Mouse (Mus musculus) cerebellum, adult 11 months (tissue): ENCODE data around the gene Fiz1.
"Not testable (repeated sequence)": the region's sequence is repeated elsewhere in the genome, so short reads cannot be mapped to it uniquely, and the experiment has no call there.

Experiments
- DNase-seq: peaks from one replicate; pipeline ENCODE4 v3.0.0; 2022

Fiz1 gene

GRCm38 (mm10) chr7:5037026-5037425, 22.5 kb upstream of the Fiz1 start:
- DNase-seq: no peak

DNA sequence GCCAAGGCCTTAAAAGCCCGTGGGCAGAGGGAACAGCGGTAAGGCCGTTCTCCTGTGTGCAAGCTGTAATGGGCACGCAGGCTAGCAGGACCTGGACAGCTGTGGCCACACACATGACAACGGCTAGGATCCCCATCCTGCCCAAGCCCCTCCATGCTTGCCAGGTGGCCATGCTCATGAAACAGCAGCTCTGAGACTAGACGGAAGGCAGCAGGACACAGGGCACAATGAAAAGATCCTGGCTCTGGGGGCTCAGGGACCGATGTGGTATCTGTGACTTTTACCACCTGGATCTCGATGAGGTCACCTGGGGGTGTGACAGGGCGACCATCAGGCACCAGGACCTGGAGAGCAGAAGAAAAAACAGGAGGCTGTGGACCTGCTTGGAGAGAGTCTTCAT, 21.6 kb upstream of the Fiz1 start:
- DNase-seq: no peak

DNA sequence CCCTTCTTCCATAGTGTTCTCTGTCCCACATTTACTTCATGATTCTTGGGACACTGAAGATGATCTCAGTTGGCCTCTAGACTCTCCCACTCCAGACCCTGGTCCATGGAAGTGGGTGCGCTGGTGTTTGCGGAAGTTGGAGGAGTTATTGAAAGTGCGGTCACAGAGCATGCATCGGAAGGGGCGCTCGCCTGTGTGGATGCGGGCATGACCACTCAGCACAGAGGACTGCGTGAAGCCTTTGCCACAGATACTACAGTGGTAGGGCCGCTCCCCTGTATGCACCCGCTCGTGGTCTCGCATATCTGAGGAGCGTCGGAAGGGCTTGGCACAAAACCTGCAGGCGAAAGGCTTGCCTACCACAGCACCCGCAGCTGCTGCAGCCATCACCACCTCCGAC, 21.1 kb upstream of the Fiz1 start:
- DNase-seq: no peak

- DNase-seq: no peak
These were observed 19.3 kb upstream of the Fiz1 start, which contains the start of gene 4632433K11Rik for GRCm38 (mm10) chr7:5033818-5034217. TSS of gene 4632433K11Rik (plus strand) at chr7:5034118.

DNA sequence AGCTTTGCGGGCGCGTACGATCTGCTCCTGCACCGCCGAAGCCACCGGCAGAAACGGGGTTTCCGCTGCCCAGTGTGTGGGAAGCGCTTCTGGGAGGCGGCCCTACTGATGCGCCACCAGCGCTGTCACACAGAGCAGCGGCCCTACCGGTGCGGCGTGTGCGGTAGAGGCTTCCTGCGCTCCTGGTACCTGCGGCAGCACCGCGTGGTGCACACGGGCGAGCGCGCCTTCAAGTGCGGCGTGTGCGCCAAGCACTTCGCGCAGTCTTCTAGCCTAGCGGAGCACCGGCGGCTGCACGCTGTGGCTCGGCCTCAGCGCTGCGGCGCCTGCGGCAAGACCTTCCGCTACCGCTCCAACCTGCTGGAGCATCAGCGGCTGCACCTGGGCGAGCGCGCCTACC, 17.0 kb upstream of the Fiz1 start:
- no peak for DNase-seq

GRCm38 (mm10) chr7:5030554-5031275, 16.2 kb upstream of the Fiz1 start:
- DNase-seq: no peak

GRCm38 (mm10) chr7:5029946-5030345, 15.4 kb upstream of the Fiz1 start:
- DNase-seq: no peak

DNA sequence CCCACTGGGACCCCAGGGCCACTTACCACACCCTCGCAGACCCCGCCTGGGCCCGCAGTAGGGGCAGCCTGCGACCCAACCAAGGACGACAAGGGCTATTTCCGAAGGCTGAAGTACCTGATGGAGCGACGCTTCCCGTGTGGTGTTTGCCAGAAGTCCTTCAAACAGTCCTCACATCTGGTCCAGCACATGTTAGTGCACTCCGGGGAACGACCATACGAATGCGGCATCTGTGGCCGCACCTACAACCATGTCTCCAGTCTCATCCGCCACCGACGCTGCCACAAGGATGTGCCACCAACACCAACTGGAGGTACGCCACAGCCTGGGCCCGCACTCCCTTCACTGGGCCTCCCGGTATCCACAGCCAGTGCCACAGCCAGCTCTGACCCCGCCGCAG, 15.0 kb upstream of the Fiz1 start:
- no peak for DNase-seq

DNA sequence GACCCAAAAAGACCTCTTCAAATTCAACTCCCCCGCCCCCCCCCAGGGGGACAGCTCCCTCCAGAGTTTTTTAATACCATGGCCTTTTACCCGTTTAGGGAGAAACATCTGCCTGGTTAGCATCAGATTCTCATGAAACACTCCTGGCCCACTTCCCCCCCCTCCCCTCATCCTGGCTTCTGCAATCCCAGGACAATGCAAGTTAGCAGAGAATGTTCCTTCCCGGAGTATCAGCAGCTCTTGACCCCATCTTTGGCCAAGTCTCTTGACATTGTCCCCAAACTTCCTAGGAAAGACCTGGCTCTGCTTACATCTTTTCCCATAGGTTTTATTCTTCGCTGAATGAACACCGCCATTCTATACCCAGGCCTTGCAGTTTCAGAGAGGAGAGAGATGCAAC, 6.7 kb upstream of the Fiz1 start:
- no peak for DNase-seq

DNA sequence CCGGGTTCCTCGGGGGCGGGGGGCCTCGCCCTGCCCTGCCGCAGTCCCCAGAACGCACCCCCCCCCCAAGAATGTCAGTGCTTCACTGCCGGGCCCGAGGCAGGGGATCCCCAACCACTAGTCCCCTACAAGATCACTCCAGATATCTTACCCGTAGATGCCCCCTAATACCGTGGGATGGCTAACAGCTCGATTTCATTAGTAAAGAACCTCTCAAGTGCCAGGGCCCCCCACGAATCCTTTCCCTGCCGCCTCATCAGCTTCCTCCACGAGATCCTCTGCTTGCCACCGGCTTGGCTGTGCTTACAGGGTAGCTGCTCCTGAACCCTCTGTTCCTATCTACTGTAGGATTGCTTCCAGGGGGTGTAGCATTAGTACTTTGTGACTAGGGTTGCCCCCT, 6.2 kb upstream of the Fiz1 start:
- DNase-seq: no peak

- peak; percentile 98 for DNase-seq
These were observed 5.6 kb upstream of the Fiz1 start, which contains the start of the genes Zfp865 and Ccdc106 for GRCm38 (mm10) chr7:5020000-5020681. TSS of gene Zfp865 (plus strand) at chr7:5020376. TSS of gene Ccdc106 (plus strand) at chr7:5020553.

- not testable (repeated sequence) for DNase-seq
These were observed 5.1 kb upstream of the Fiz1 start for GRCm38 (mm10) chr7:5019576-5019975.

DNA sequence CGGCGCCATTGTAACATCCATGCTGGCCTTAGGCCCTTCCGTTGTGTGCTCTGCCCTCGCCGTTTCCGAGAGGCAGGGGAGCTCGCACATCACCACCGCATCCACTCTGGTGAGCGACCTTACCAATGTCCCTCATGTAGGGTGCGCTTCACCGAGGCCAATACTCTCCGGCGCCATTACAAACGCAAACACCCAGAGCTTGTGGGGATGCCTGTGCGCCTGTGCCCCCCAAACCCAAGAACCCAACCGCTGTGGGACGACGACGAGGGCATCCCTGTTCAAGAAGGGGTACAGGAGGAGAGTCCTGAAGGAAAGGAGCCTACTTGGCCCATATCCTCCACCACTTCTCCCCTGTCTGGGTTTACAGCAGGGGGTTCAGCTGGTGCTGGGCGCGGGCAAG, 3.4 kb upstream of the Fiz1 start:
- DNase-seq: peak; percentile 45

GRCm38 (mm10) chr7:5017352-5017751, 2.9 kb upstream of the Fiz1 start:
- DNase-seq: peak; percentile 58

- DNase-seq: no peak
These were observed 2.4 kb upstream of the Fiz1 start for GRCm38 (mm10) chr7:5016920-5017319.

- DNase-seq: no peak
These were observed 1.6 kb upstream of the Fiz1 start for GRCm38 (mm10) chr7:5016057-5016456.

GRCm38 (mm10) chr7:5015118-5016001, 863 bp upstream of the Fiz1 start, which contains the start of gene Gm44973:
TSS of gene Gm44973 (plus strand) at chr7:5015496.
- DNase-seq: peak; percentile 88

- DNase-seq: peak; percentile 28
These were observed 1.6 kb downstream of the Fiz1 start for GRCm38 (mm10) chr7:5012681-5013513.

DNA sequence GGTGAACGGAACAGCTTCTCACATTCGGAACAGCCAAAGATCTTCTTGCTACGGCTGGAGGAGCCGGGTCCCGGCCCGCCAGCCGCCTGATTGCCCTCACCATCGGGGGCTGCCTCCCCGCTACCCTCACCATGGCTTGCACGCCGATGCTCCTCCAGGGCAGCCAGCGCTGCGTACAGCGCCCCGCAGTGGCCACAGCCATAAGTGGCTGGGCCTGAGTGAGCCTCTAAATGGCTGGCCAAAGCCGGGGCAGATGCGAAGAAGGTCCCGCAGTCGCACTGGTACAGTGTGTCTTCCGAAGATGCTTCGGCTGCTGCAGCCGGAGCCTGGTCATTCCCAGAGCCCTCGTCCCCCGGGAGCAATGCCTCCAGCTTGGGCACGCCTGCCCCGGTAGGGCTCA, 6.3 kb downstream of the Fiz1 start:
- no peak for DNase-seq

- DNase-seq: not testable (repeated sequence)
These were observed 11.6 kb downstream of the Fiz1 start for GRCm38 (mm10) chr7:5002876-5003275.

- DNase-seq: no peak
These were observed 14.6 kb downstream of the Fiz1 start for GRCm38 (mm10) chr7:4999876-5000275.

DNA sequence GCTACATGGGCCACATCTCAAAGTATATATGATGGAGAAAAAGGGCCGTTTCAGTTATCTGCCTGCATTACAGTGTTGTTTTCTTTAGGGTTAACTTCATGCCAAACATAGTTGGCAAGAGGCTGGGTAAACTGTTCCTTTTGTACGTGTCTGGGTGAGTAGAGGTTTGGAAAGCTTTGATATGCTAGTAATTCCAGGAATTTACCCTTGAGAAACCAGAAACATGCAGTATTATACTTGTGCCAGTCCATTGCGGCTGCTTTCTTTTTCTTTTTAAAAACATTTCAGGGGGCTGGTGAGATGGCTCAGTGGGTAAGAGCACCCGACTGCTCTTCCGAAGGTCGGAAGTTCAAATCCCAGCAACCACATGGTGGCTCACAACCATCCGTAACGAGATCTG, 17.6 kb downstream of the Fiz1 start:
- no peak for DNase-seq
